Mouse (Mus musculus): ENCODE measurements around the gene Dctn3.

DNA sequence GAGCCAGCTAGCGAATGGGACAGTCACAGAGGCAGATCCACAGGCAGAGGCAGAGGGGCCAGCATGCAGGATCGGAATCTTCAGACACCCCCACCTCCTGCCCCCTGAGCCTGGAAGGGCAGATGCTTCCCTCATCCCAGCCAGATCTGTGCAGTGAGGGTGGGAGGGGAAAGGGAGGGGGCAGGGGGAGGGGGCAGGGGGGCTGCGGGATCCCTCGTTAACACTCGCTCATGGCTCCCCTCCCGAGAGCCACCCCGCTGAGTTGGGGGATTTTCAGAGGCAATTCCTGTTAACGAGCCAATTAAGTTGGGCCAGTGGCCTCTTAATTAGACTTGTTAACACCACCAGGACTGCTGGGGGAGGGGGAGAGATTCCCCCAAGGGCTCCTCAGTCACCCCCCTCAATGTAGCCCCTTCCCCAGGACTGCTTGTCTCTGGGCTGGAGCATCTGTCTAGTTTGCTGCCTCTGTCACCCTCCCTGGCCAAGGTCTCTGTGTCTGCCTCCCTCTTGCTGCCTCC, 50.9 kb downstream of the Dctn3 start:
- TF ChIP-seq CTCF (conservative IDR thresholded peaks at IDR 0.05; ENCODE audit: low read length) (no peak), POU5F1 (IDR thresholded peaks at IDR 0.05; ENCODE audit: borderline replicate concordance, low read length) (no peak), NANOG (IDR thresholded peaks at IDR 0.05; ENCODE audit: borderline replicate concordance, low read length) (no peak)

Data from E14TG2a.4 (cell line).